Mouse (Mus musculus) embryonic facial prominence, embryonic 15.5 days (tissue): Measurements from ENCODE around the gene Ythdf2. TPM values are rescaled to one million over a fixed set of nuclear protein-coding genes. Genes with fewer than 3 reads are reported as not detected.

ENCODE experiments used
- ATAC-seq: fragments of 200-750 bp; cut with Nextera tagmentation; 2 replicates; pipeline ENCODE4 v1.8.0; 2017; ENCODE audit warnings: low read depth, moderate TSS enrichment; ENCODE audit not compliant: insufficient number of reproducible peaks, low FRiP score, low TSS enrichment
- H3K27ac ChIP-seq: fragments of 300-500 bp; sonication (generic); replicated peaks from 2 replicates; pipeline ENCODE4 v1.5.1; 2015; ENCODE audit warnings: mild to moderate bottlenecking, inconsistent platforms
- H3K27me3 ChIP-seq: fragments of 300-500 bp; sonication (generic); 2 replicates; pipeline ENCODE4 v1.6.1; 2015; ENCODE audit warnings: inconsistent platforms
- H3K36me3 ChIP-seq: fragments of 300-500 bp; sonication (generic); 2 replicates; pipeline ENCODE4 v1.6.1; 2015; ENCODE audit warnings: mild to moderate bottlenecking, inconsistent platforms
- H3K4me1 ChIP-seq: fragments of 300-500 bp; sonication (generic); 2 replicates; pipeline ENCODE4 v1.6.1; 2015; ENCODE audit warnings: inconsistent platforms
- H3K4me2 ChIP-seq: fragments of 300-500 bp; sonication (generic); replicated peaks from 2 replicates; pipeline ENCODE4 v1.6.1; 2015; ENCODE audit warnings: mild to moderate bottlenecking, inconsistent platforms
- H3K4me3 ChIP-seq: fragments of 300-500 bp; sonication (generic); replicated peaks from 2 replicates; pipeline ENCODE4 v1.5.1; 2015; ENCODE audit warnings: mild to moderate bottlenecking, inconsistent platforms
- H3K9ac ChIP-seq: fragments of 300-500 bp; sonication (generic); 2 replicates; pipeline ENCODE4 v1.6.1; 2015; ENCODE audit warnings: inconsistent platforms
- H3K9me3 ChIP-seq: fragments of 300-500 bp; sonication (generic); replicated peaks from 2 replicates; pipeline ENCODE4 v1.6.1; 2016; ENCODE audit warnings: inconsistent platforms
- WGBS: fragments of 180-500 bp; shearing (Covaris S2); methylation state at CpG from one replicate; pipeline ENCODE4 v1.1.7; 2015; 5-methylcytosine and 5-hydroxymethylcytosine counted together
- microRNA-seq: library from miRNA; unstranded; fragments of <30 nt; microRNA quantifications from one replicate; pipeline ENCODE4, GENCODE M21; 2016; ENCODE audit warnings: borderline number of aligned reads
- polyA plus RNA-seq: library from polyadenylated mRNA; unstranded; fragments of >200 nt; fragmentation: Nextera tagmentation; extraction: Ambion mirVana; gene quantifications from 2 replicates; pipeline ENCODE4 v1.2.1, GENCODE M21; 2015

The Ythdf2 gene
- polyA plus RNA-seq, 1 experiment from 2014 or later, result 95.3 TPM

- ATAC-seq, result no peak
- H3K4me1 ChIP-seq, result peaks cover 9% of the 10 kb centered on the region
- H3K36me3 ChIP-seq, result no peaks in the 10 kb centered on the region
- H3K9ac ChIP-seq, result no peak within 1 kb of the TSS
- H3K27me3 ChIP-seq, result peaks cover 34% of the 10 kb centered on the region
- no peak within 1 kb of the TSS for H3K27ac ChIP-seq
- no peaks in the 10 kb centered on the region for H3K9me3 ChIP-seq
- WGBS, result 1% methylated on average over 79 of the region's 89 CpGs
- H3K4me3 ChIP-seq, result peak within 1 kb of the TSS; percentile 45
- H3K4me2 ChIP-seq, result peak within 1 kb of the TSS; percentile 76
Observed at GRCm38 (mm10) chr4:132144080-132144841, 67.8 kb downstream of the Ythdf2 start, which contains the start of gene Oprd1. Gene Oprd1, minus strand, starts transcription at chr4:132144486.

DNA sequence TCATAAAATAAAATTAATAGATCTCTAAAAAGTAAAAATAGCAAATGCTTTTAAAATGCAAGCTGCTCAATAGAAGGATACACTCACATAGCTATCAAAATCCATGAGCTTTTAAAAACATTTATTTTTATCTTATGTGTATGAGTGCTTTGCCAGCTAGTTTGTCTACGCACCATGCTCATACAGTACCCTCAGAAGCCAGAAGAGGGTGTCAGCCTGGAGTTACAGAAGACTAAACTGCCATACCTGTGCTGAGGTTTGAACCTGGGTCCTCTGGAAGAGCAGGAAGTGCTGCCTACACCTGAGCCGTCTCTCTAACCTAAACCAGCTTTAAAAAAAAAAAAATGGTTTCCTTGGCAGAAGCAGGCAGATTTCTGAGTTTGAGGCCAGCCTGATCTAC, 73.5 kb downstream of the Ythdf2 start:
- Histone ChIP-seq H3K27ac (no peak overlapping the region), H3K36me3 (no peaks in the 10 kb centered on the region), H3K27me3 (peaks cover 11% of the 10 kb centered on the region), H3K4me3 (no peak overlapping the region), H3K4me2 (no peak overlapping the region), H3K9me3 (no peaks in the 10 kb centered on the region), H3K4me1 (0 out of 2 replicates have a peak, but pooled peaks cover under 1% of the 10 kb centered on the region), H3K9ac (no peak overlapping the region)
- 88% methylated on average over 2 of the region's 2 CpGs for WGBS
- ATAC-seq, result no peak

- no peak overlapping the region for H3K9ac ChIP-seq
- H3K4me1 ChIP-seq, result 0 out of 2 replicates have a peak, but pooled peaks cover 2% of the 10 kb centered on the region
- H3K27ac ChIP-seq, result no peak overlapping the region
- no peak overlapping the region for H3K4me3 ChIP-seq
- no peaks in the 10 kb centered on the region for H3K36me3 ChIP-seq
- ATAC-seq, result no peak
- H3K4me2 ChIP-seq, result no peak overlapping the region
- 68% methylated on average over 7 of the region's 7 CpGs for WGBS
- H3K9me3 ChIP-seq, result no peaks in the 10 kb centered on the region
- H3K27me3 ChIP-seq, result no peaks in the 10 kb centered on the region; the same call in none of the 2 replicates
Observed at GRCm38 (mm10) chr4:132137013-132137412, 75.1 kb downstream of the Ythdf2 start.

Small RNA genes within 50 kb of the gene (microRNA-seq; reads per million reads assigned to microRNA genes)
- not detected for gene Gm22033

Other genes with a start within 250 kb of the Ythdf2 start
- 0.09 and 0.13 TPM in 2 replicates for gene Gm10300, start 137.6 kb downstream of the Ythdf2 start, polyA plus RNA-seq
- 58.0 and 58.2 TPM in 2 replicates for gene Epb41, start 137.0 kb downstream of the Ythdf2 start, polyA plus RNA-seq
- 0.33 and 0.54 TPM in 2 replicates for gene Oprd1, start 67.8 kb downstream of the Ythdf2 start, polyA plus RNA-seq
- 37.5 and 37.8 TPM in 2 replicates for gene Gmeb1, start 49.3 kb upstream of the Ythdf2 start, polyA plus RNA-seq
- 44.4 and 48.8 TPM in 2 replicates for gene Taf12, start 62.1 kb upstream of the Ythdf2 start, polyA plus RNA-seq
- 2.4 and 3.4 TPM in 2 replicates for gene Rab42, start 91.1 kb upstream of the Ythdf2 start, polyA plus RNA-seq
- gene Trnau1ap, start 117.2 kb upstream of the Ythdf2 start, polyA plus RNA-seq, result 74.1 and 75.7 TPM in 2 replicates
- 66.6 and 69.8 TPM in 2 replicates for gene Rcc1, start 141.3 kb upstream of the Ythdf2 start, polyA plus RNA-seq
- gene Phactr4, start 210.2 kb upstream of the Ythdf2 start, polyA plus RNA-seq, result 21.6 and 21.8 TPM in 2 replicates